Mouse (Mus musculus) heart, embryonic 11.5 days (tissue): ENCODE results near the gene Vwc2l. TPM values are rescaled to one million over a fixed set of nuclear protein-coding genes. Genes with fewer than 3 reads are reported as not detected.

Source experiments
- ATAC-seq: fragments of 200-750 bp; cut with Nextera tagmentation; replicated peaks from 2 replicates; pipeline ENCODE4 v1.8.0; 2017; ENCODE audit warnings: moderate library complexity; ENCODE audit not compliant: insufficient number of reproducible peaks, low FRiP score, low TSS enrichment
- H3K27ac ChIP-seq: fragments of 300-500 bp; sonication (generic); 2 replicates; pipeline ENCODE4 v1.5.1; 2014; ENCODE audit warnings: mild to moderate bottlenecking, low read depth, low read length
- H3K27me3 ChIP-seq: fragments of 300-500 bp; sonication (generic); 2 replicates; pipeline ENCODE4 v1.6.1; 2014; ENCODE audit warnings: mild to moderate bottlenecking, low read length, mixed read lengths; ENCODE audit not compliant: control insufficient read depth, insufficient read depth
- H3K36me3 ChIP-seq: fragments of 300-500 bp; sonication (generic); 2 replicates; pipeline ENCODE4 v1.6.1; 2014; ENCODE audit warnings: mild to moderate bottlenecking, low read length, moderate library complexity, mixed read lengths; ENCODE audit not compliant: control insufficient read depth, insufficient read depth
- H3K4me1 ChIP-seq: fragments of 300-500 bp; sonication (generic); 2 replicates; pipeline ENCODE4 v1.6.1; 2014; ENCODE audit warnings: low read length; ENCODE audit not compliant: control insufficient read depth, insufficient read depth
- H3K4me2 ChIP-seq: fragments of 300-500 bp; sonication (generic); 2 replicates; pipeline ENCODE4 v1.6.1; 2014; ENCODE audit warnings: mild to moderate bottlenecking, moderate library complexity
- H3K4me3 ChIP-seq: fragments of 300-500 bp; sonication (generic); 2 replicates; pipeline ENCODE4 v1.5.1; 2014; ENCODE audit warnings: low read depth, low read length
- H3K9ac ChIP-seq: fragments of 300-500 bp; sonication (generic); 2 replicates; pipeline ENCODE4 v1.6.1; 2014; ENCODE audit warnings: mild to moderate bottlenecking, low read depth, low read length, moderate library complexity
- H3K9me3 ChIP-seq: fragments of 300-500 bp; sonication (generic); replicated peaks from 2 replicates; pipeline ENCODE4 v1.6.1; 2016; ENCODE audit warnings: low read length; ENCODE audit not compliant: control insufficient read depth
- WGBS: fragments of 180-500 bp; shearing (Covaris S2); extraction: QIAGEN DNeasy Blood & Tissue Kit; methylation state at CpG from one replicate; pipeline ENCODE4 v1.1.7; 2014; ENCODE audit not compliant: insufficient replicate concordance; 5-methylcytosine and 5-hydroxymethylcytosine counted together
- polyA plus RNA-seq: library from polyadenylated mRNA; unstranded; fragments of >200 nt; fragmentation: Nextera tagmentation; extraction: Ambion mirVana; gene quantifications from 2 replicates; pipeline ENCODE4 v1.2.1, GENCODE M21; 2014

Vwc2l gene
- not detected in 2 replicates for polyA plus RNA-seq

DNA sequence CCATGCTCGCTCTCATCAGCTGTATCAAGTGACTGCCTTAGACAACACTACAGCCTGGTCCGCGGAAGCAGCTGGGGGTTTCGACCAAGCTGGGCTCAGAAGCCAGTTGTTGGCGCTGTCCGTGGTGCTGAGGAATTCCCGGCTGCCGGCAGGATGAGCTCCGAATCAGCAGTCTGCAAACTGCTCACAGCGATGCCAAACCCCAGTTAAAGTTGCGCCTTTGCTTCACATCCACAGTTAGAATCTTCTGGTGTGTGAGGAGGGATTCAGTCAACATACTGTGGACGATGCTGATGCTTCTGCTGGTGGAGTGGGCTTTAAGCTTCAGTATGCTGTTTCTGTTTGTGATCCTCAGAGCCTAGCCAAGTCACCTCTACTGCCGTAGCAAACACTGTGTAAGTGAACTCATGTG is at the start of gene Vwc2l:
Vwc2l (plus strand) TSS at position 61 of the 412 bp plus-strand sequence.
- Histone ChIP-seq H3K9ac (no peak within 1 kb of the TSS), H3K9me3 (no peaks in the 10 kb centered on the region), H3K4me2 (no peak within 1 kb of the TSS), H3K27ac (no peak within 1 kb of the TSS), H3K4me1 (no peaks in the 10 kb centered on the region), H3K36me3 (no peaks in the 10 kb centered on the region), H3K4me3 (no peak within 1 kb of the TSS), H3K27me3 (no peaks in the 10 kb centered on the region)
- no peak for ATAC-seq
- WGBS: 9% methylated on average over 13 of the region's 13 CpGs

DNA sequence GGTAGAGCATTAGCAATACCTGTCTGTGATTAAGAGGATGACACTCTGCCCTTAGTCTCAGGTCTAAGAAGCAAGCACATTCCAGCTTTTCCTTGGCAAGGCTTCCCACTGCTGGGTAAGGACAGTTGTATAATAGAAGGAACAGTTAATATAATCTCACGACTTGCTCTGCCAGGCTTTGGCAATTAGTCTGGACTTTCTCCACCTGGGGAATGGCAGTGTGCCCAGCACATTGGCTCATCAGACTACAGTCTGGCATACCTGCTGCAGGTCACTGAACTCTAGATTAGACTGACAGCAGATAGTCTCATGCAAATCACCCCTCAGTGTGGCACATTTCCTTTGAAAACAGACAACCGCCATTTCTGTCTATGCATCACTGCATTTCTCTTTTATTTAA is 33.0 kb upstream of the Vwc2l start:
- Histone ChIP-seq H3K27ac (no peak overlapping the region), H3K4me2 (no peak overlapping the region), H3K36me3 (no peaks in the 10 kb centered on the region), H3K9me3 (no peaks in the 10 kb centered on the region), H3K9ac (no peak overlapping the region), H3K4me3 (no peak overlapping the region), H3K27me3 (no peaks in the 10 kb centered on the region), H3K4me1 (no peaks in the 10 kb centered on the region)
- no peak for ATAC-seq
- 75% methylated on average over 2 of the region's 2 CpGs for WGBS

DNA sequence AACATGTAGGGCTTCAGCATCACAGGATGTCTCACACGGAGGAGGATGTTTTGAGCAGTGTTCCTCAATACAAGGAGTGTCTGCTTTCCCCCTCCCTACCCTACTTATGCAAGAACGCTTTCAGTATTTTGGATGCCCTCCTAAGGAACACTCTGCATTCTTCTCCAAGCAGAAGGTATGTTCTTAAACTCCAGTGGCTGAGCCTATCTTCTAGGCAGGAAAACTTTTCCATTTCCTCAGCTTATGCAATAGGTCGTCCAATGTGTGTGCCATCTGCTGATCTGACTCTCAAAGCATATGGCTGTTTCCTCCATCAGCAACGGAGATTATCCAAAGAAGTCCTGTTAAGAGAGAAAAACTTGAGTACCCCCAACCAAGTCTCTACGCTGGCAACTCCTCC is 25.2 kb upstream of the Vwc2l start:
- 61% methylated on average over 5 of the region's 5 CpGs for WGBS
- Histone ChIP-seq H3K36me3 (no peaks in the 10 kb centered on the region), H3K4me1 (no peaks in the 10 kb centered on the region), H3K9me3 (no peaks in the 10 kb centered on the region), H3K27me3 (no peaks in the 10 kb centered on the region), H3K9ac (no peak overlapping the region), H3K27ac (no peak overlapping the region), H3K4me3 (no peak overlapping the region), H3K4me2 (no peak overlapping the region)
- no peak for ATAC-seq

DNA sequence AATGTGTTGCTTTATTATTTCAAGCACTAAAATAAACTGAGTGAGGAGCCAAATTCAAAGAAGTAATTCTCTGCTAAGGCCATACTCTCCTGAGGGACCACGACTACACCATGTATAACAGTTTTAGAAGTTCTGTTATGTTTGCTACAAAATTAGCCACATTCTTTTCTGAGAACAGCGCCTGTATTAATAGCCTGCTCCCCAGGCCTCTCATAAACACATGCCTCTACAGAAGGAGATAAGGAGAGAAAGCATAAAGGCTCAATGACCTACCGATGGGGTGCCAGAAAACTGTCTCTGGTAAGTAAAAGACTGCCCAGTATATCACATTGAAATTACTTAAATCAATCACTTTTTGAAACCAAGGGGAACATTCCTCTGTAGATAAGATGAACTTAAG is 21.6 kb upstream of the Vwc2l start:
- Histone ChIP-seq H3K9ac (no peak overlapping the region), H3K27ac (no peak overlapping the region), H3K36me3 (no peaks in the 10 kb centered on the region), H3K4me3 (no peak overlapping the region), H3K4me2 (no peak overlapping the region), H3K4me1 (no peaks in the 10 kb centered on the region), H3K9me3 (no peaks in the 10 kb centered on the region), H3K27me3 (no peaks in the 10 kb centered on the region)
- 45% methylated on average over 3 of the region's 3 CpGs for WGBS
- no peak for ATAC-seq

DNA sequence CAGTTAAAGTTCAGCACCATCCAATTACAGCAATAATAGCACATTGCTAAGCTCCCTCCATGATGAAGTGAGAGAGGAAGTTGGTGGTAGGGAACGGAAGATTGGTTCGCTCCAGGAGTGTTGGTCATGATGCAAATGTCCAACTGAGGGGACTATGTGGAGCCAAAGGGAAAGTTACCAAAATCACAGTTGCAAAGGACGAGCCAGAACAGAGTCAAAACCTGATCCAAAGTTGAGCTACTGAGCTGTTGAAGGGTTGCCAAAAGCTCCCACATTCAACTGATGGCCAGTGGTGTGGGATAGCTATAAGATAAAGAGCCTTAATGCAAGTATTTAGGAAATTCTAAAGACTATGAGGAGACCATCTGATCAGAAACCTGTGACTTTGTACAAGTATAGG is 19.7 kb upstream of the Vwc2l start:
- Histone ChIP-seq H3K4me3 (no peak overlapping the region), H3K4me2 (no peak overlapping the region), H3K27me3 (no peaks in the 10 kb centered on the region), H3K9me3 (no peaks in the 10 kb centered on the region), H3K36me3 (no peaks in the 10 kb centered on the region), H3K4me1 (no peaks in the 10 kb centered on the region), H3K9ac (no peak overlapping the region), H3K27ac (no peak overlapping the region)
- 72% methylated on average over 3 of the region's 3 CpGs for WGBS
- ATAC-seq: no peak

DNA sequence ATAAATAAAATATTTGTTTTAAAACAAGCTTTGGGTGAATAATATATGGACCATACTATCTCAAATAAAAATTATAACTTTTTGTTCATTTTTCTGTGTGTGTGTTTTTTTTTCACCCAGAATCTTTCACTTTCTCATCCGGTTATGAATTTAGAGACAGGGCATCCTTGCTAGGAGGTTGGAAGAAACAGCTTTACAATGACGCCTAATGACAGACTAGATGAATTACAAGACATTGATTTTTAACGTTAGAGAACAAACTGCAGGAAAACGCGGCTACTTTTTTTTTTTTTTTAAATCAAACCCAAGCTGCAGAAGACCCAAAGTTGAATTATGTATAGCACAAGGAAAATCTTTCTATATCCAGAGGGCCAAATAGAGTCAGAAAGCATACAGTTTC is 470 bp upstream of the Vwc2l start:
- Histone ChIP-seq H3K27ac (no peak overlapping the region), H3K4me2 (no peak overlapping the region), H3K4me1 (no peaks in the 10 kb centered on the region), H3K27me3 (no peaks in the 10 kb centered on the region), H3K36me3 (no peaks in the 10 kb centered on the region), H3K4me3 (no peak overlapping the region), H3K9ac (no peak overlapping the region), H3K9me3 (no peaks in the 10 kb centered on the region)
- ATAC-seq: no peak
- WGBS: 58% methylated on average over 5 of the region's 5 CpGs

DNA sequence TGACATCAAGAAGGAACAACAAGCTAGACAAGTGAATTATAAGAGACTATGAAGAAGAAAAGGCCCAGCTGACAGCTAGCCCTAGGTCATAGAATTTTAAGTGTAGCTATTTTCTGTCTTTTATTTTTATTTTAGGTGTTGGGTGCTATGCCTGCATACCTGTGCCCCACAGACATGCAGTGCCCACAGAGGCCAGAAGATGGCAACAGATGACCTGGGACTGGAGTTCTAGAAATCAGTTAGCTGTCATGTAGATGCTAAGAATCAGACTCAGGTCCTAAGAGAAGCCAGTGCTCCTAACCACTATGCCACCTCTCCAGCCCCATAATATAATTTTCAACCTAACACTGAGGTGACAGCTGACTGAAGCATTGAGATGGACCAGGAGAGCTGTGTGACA is 61.6 kb downstream of the Vwc2l start:
- no peak overlapping the region for H3K9ac ChIP-seq
- no peak overlapping the region for H3K4me2 ChIP-seq
- no peaks in the 10 kb centered on the region for H3K27me3 ChIP-seq
- no peaks in the 10 kb centered on the region for H3K4me1 ChIP-seq
- H3K36me3 ChIP-seq: no peaks in the 10 kb centered on the region
- no peak overlapping the region for H3K27ac ChIP-seq
- no peak for ATAC-seq
- no peak overlapping the region for H3K4me3 ChIP-seq
- H3K9me3 ChIP-seq: no peaks in the 10 kb centered on the region; the same call in 1 of the 2 replicates

- H3K4me1 ChIP-seq: no peaks in the 10 kb centered on the region
- H3K9ac ChIP-seq: no peak overlapping the region
- no peak overlapping the region for H3K4me2 ChIP-seq
- no peak overlapping the region for H3K4me3 ChIP-seq
- no peaks in the 10 kb centered on the region for H3K36me3 ChIP-seq
- no peak overlapping the region for H3K27ac ChIP-seq
- 88% methylated on average over 5 of the region's 5 CpGs for WGBS
- ATAC-seq: no peak
- H3K9me3 ChIP-seq: no peaks in the 10 kb centered on the region; the same call in 1 of the 2 replicates
- H3K27me3 ChIP-seq: no peaks in the 10 kb centered on the region
These were observed 66.1 kb downstream of the Vwc2l start for GRCm38 (mm10) chr1:70791636-70792035.

DNA sequence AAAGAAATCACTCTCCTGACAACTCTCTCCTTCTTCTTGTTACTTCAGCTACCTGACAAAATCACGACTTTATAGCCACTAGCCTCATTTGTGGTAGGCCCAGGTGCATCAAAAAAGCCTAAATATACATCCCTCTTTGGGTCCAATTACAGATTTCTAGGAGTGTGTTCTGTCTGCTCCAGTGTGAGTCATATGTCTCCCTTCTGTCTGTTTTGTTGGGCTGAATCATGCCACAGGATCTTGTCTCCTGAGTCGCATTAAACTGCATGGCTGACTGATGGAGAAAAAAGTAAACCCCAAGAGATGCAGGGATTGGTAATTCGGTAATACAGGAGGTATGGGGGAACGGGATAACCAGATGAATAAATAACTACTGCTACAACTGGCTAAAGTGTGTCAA is 69.6 kb downstream of the Vwc2l start:
- Histone ChIP-seq H3K4me3 (no peak overlapping the region), H3K4me2 (no peak overlapping the region), H3K9me3 (no peaks in the 10 kb centered on the region), H3K27me3 (no peaks in the 10 kb centered on the region), H3K4me1 (no peaks in the 10 kb centered on the region), H3K36me3 (no peaks in the 10 kb centered on the region), H3K27ac (no peak overlapping the region), H3K9ac (no peak overlapping the region)
- no peak for ATAC-seq
- WGBS: 76% methylated on average over 4 of the region's 4 CpGs
